Mouse (Mus musculus): ENCODE results near the gene D730048I06Rik. TPM values are rescaled to one million over a fixed set of nuclear protein-coding genes. Genes with fewer than 3 reads are reported as not detected.

Gene D730048I06Rik
- not detected in 2 replicates for polyA plus RNA-seq (2021; fragmentation: Nextera tagmentation)
- long read RNA-seq, experiment 1 = 0 reads
- long read RNA-seq, experiment 2 = 0 reads

GRCm38 (mm10) chr9:35790001-35790400, at the start of gene D730048I06Rik, which contains the start of gene Gm27235:
Gene D730048I06Rik, minus strand, starts transcription at chr9:35790112.
Gene Gm27235, minus strand, starts transcription at chr9:35790101.

GRCm38 (mm10) chr9:35778009-35778408, 11.9 kb downstream of the D730048I06Rik start, which contains the start of gene Gm17727:
Gene Gm17727, minus strand, starts transcription at chr9:35778109.

DNA sequence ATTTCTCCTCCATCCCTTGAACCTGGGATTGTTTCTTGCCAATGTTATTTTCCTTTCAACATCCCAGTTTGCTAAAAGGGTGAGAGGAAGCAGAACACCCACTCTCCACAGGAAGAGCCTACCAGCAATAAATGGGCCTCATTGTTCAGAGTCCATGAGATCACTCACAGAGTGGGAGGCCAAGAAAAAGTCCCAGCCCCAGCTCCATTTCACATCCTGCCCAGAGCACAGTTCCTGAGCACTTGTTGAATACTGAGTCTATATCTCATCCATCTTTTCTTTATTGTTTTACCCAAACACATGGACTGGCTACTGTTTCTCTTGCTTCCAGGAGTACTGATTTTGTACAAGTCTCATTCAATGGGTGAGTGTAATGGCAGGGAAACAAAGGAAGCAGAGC, 49.2 kb downstream of the D730048I06Rik start, which contains the start of gene Gm17677:
TSS of gene Gm17677 (plus strand) at position 301 of the 400 bp plus-strand sequence.

Other genes starting within 250 kb of the D730048I06Rik start
- gene Ddx25, start 231.6 kb downstream of the D730048I06Rik start, polyA plus RNA-seq (2021; fragmentation: Nextera tagmentation) = 17.3 and 19.1 TPM in 2 replicates
- gene Pus3, start 231.5 kb downstream of the D730048I06Rik start, polyA plus RNA-seq (2021; fragmentation: Nextera tagmentation) = 5.2 and 6.0 TPM in 2 replicates
- 0.21 TPM in 1 of 2 replicates, not detected in the other for gene Pate2, start 219.8 kb downstream of the D730048I06Rik start, polyA plus RNA-seq (2021; fragmentation: Nextera tagmentation)
- gene Hyls1, start 219.7 kb downstream of the D730048I06Rik start, polyA plus RNA-seq (2021; fragmentation: Nextera tagmentation) = 3.8 and 4.2 TPM in 2 replicates
- gene Pate4, start 178.2 kb downstream of the D730048I06Rik start, polyA plus RNA-seq (2021; fragmentation: Nextera tagmentation) = not detected in 2 replicates
- gene Pate3, start 141.9 kb downstream of the D730048I06Rik start, polyA plus RNA-seq (2021; fragmentation: Nextera tagmentation) = not detected in 2 replicates
- not detected in 2 replicates for gene Pate1, start 102.7 kb downstream of the D730048I06Rik start, polyA plus RNA-seq (2021; fragmentation: Nextera tagmentation)
- not detected in 2 replicates for gene Gm17677, start 49.1 kb downstream of the D730048I06Rik start, polyA plus RNA-seq (2021; fragmentation: Nextera tagmentation)
- not detected in 2 replicates for gene Gm17727, start 12.0 kb downstream of the D730048I06Rik start, polyA plus RNA-seq (2021; fragmentation: Nextera tagmentation)
- not detected in 2 replicates for gene Gm27235, start within 50 bp of the D730048I06Rik start, polyA plus RNA-seq (2021; fragmentation: Nextera tagmentation)
- not detected in 2 replicates for gene 9230110F15Rik, start 54.0 kb upstream of the D730048I06Rik start, polyA plus RNA-seq (2021; fragmentation: Nextera tagmentation)
- not detected in 2 replicates for gene 9230113P08Rik, start 118.3 kb upstream of the D730048I06Rik start, polyA plus RNA-seq (2021; fragmentation: Nextera tagmentation)

All from left cerebral cortex, adult 6 months (tissue).